Mouse (Mus musculus): Measurements from ENCODE around the gene Trmo. TPM values are rescaled to one million over a fixed set of nuclear protein-coding genes. Genes with fewer than 3 reads are reported as not detected.

The Trmo gene
- total and polyA plus RNA-seq, 2 experiments from 2014 or later, result 3.9 to 9.2 TPM

DNA sequence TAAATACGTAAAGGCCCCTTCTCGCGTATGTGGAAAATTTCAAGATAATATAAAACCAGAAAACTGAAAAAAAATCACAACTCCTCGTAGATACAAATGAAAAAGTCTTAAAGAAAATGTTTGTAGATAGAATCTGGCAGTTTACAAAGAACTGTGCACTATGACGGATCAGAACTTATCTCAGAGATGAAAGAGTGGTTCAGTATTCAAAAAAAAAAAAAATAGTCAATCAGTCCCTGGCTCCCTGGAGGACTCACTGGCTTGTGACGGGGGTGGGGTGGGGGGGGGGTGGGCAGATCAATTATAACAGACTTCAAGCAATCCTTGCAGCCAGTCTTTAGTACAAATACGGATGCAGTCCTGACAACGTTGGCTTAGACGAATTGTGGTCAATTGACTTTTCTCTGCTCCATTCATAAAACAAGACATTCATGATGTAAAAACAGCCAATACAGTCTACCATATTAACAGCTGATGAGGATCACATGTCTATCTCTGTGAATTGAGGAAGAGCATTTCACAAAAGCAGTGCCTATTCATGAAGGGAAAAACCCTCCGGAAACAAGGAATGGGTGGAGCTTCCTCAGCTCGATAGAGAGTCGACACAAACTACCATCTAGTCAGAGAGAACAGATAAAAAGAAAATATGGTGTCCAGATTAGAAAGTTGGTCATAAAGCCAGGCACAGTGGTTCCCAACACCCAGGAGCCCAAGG lies 29.5 kb downstream of the Trmo start:
- Histone ChIP-seq H3K4me3 (ENCODE audit: low read length) (no peak overlapping the region), H3K9ac (replicated peaks; ENCODE audit: low read length) (no peak overlapping the region), H3K27ac (no peak overlapping the region), H3K27me3 (ENCODE audit: insufficient read depth, low read length) (no peaks in the 10 kb centered on the region), H3K9me3 (ENCODE audit: low read length) (0 out of 2 replicates have a peak, but pooled peaks cover 3% of the 10 kb centered on the region), H3K4me1 (ENCODE audit: insufficient read depth, low read length) (no peaks in the 10 kb centered on the region), H3K4me2 (ENCODE audit: low read depth, low read length) (no peak overlapping the region), H3K36me3 (ENCODE audit: insufficient read depth, low read length) (no peaks in the 10 kb centered on the region)
- no peak for DNase-seq (ENCODE audit: low spot score)
- 74% methylated on average over 12 of the region's 12 CpGs for WGBS
- ATAC-seq, result no peak
- TF ChIP-seq CTCF (IDR thresholded peaks at IDR 0.05; ENCODE audit: low read depth), result no peak

DNA sequence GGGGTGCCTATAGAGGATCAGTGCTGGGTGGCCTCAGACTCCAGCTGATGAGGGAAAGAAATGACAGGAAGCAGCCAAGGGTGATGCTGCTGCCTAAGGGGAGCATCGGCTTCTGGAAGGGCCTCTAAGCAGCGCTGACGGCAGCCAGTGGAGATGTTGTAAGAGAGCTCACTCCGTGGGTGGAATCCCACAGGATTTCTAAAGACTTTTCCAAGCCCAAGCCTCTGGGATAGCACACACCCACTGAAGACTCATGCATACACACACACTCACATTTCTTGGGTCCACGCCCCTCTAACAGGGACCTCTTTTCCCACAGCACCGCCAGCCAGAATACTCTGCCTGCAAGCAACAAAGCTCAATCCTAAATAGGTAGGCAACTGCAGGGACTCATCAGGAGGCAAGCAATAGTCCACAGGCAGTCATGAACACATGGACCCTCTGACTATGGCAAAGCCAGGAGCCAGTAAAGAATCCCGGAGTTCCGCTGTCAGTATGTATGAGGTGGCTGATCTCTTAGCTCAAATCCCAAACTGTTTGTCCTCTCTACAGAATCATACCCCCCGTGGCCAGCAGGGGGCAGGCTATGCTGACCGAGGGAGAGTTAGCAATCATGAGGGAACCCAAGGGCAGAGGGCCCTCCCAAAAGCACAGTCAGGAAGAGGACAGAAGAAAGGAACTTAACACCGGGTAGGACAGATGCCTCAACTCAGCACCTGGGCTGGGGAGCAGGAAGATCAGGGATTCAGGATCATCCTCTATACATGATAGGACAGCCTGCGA lies 32.7 kb downstream of the Trmo start:
- Histone ChIP-seq H3K27ac (no peak overlapping the region), H3K4me2 (ENCODE audit: low read depth, low read length) (no peak overlapping the region), H3K9ac (replicated peaks; ENCODE audit: low read length) (no peak overlapping the region), H3K27me3 (ENCODE audit: insufficient read depth, low read length) (peaks cover 15% of the 10 kb centered on the region; the same call in 1 of the 2 replicates), H3K4me1 (ENCODE audit: insufficient read depth, low read length) (no peaks in the 10 kb centered on the region), H3K36me3 (ENCODE audit: insufficient read depth, low read length) (no peaks in the 10 kb centered on the region), H3K9me3 (ENCODE audit: low read length) (no peaks in the 10 kb centered on the region), H3K4me3 (ENCODE audit: low read length) (no peak overlapping the region)
- DNase-seq (ENCODE audit: low spot score), result peak; percentile 53
- 52% methylated on average over 12 of the region's 12 CpGs for WGBS
- TF ChIP-seq CTCF (IDR thresholded peaks at IDR 0.05; ENCODE audit: low read depth), result peak; percentile 79
- no peak for ATAC-seq

DNA sequence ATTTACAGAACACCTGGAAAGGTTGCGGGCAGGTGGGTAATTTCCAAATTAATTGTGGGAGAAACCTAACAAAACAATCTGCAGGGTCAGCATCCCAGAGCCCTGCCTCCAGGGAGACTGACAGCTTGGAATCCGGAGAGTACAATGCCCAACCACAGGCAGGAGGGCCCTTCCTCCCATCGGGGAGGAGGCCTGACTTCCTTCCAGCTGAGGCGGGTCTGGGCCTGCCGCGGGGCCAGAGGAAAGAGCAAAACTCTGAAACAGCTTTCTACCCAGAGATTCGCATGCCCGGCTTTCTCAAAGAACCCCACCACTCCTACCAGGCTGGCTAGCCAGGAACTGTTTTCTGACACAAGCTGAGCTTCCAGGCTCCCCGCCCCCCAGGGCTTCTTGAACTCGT lies 36.2 kb downstream of the Trmo start:
- WGBS, result 11% methylated on average over 10 of the region's 10 CpGs
- H3K27me3 ChIP-seq (ENCODE audit: insufficient read depth, low read length), result peaks cover 31% of the 10 kb centered on the region
- ATAC-seq, result no peak

DNA sequence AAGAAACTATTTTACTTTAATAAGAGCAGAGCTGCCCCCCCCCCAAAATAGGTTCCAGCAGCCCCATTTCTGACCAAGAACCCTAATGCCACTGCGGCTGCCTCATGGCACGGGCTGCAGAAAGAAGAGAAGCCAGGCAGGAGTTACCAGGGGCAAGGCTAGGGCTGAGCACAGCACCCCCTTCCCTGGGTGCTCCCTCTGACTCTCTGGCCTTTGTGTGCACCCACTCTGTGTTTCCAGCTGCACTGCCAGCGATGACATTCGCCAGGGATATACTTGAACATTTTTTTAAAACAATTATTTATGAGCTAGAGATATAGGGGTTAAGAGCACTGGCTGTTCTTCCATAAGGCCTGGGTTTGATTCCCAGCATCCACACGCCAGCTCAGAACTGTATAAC lies 39.7 kb downstream of the Trmo start:
- DNase-seq (ENCODE audit: low spot score) (no peak), ATAC-seq (no peak)
- Histone ChIP-seq H3K9ac (replicated peaks; ENCODE audit: low read length) (no peak overlapping the region), H3K36me3 (ENCODE audit: insufficient read depth, low read length) (no peaks in the 10 kb centered on the region), H3K4me2 (ENCODE audit: low read depth, low read length) (no peak overlapping the region), H3K4me1 (ENCODE audit: insufficient read depth, low read length) (no peaks in the 10 kb centered on the region), H3K9me3 (ENCODE audit: low read length) (no peaks in the 10 kb centered on the region), H3K4me3 (ENCODE audit: low read length) (no peak overlapping the region), H3K27ac (no peak overlapping the region), H3K27me3 (ENCODE audit: insufficient read depth, low read length) (peaks cover 62% of the 10 kb centered on the region)
- 47% methylated on average over 5 of the region's 5 CpGs for WGBS
- no peak for TF ChIP-seq CTCF (IDR thresholded peaks at IDR 0.05; ENCODE audit: low read depth)

More for the DNA sequence above, 36.2 kb downstream of the Trmo start:
- H3K4me2 ChIP-seq (ENCODE audit: low read depth, low read length), result no peak overlapping the region
- no peak overlapping the region for H3K27ac ChIP-seq
- no peak overlapping the region for H3K9ac ChIP-seq (replicated peaks; ENCODE audit: low read length)
- no peaks in the 10 kb centered on the region for H3K36me3 ChIP-seq (ENCODE audit: insufficient read depth, low read length)
- TF ChIP-seq CTCF (IDR thresholded peaks at IDR 0.05; ENCODE audit: low read depth), result no peak
- no peaks in the 10 kb centered on the region for H3K9me3 ChIP-seq (ENCODE audit: low read length)
- no peaks in the 10 kb centered on the region for H3K4me1 ChIP-seq (ENCODE audit: insufficient read depth, low read length)
- H3K4me3 ChIP-seq (ENCODE audit: low read length), result no peak overlapping the region
- no peak for DNase-seq (ENCODE audit: low spot score)

DNA sequence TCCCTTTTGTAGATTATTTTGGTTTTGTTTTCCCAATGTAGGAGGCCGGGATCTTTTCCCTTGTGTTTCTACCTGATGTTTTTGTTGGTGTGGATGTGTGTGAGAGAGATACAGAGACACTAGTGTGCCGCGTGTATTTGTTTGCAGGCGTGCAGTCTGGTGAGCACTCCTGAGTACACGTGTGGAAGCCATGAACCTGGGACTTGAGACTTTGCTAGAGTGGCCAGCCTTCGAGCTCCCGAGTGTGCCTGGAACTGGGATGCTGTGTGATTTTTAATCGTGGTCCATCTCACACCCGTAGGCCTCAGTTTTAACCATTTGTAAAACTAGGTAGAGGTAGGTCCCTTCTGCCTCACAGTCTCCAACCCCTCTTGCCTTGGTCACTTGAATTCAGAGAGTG lies 40.3 kb downstream of the Trmo start:
- Histone ChIP-seq H3K27ac (no peak overlapping the region), H3K36me3 (ENCODE audit: insufficient read depth, low read length) (no peaks in the 10 kb centered on the region), H3K4me1 (ENCODE audit: insufficient read depth, low read length) (no peaks in the 10 kb centered on the region), H3K4me3 (ENCODE audit: low read length) (no peak overlapping the region), H3K27me3 (ENCODE audit: insufficient read depth, low read length) (peaks cover 68% of the 10 kb centered on the region), H3K9me3 (ENCODE audit: low read length) (no peaks in the 10 kb centered on the region), H3K4me2 (ENCODE audit: low read depth, low read length) (no peak overlapping the region), H3K9ac (replicated peaks; ENCODE audit: low read length) (no peak overlapping the region)
- WGBS, result 21% methylated on average over 9 of the region's 9 CpGs
- TF ChIP-seq CTCF (IDR thresholded peaks at IDR 0.05; ENCODE audit: low read depth), result no peak
- no peak for ATAC-seq
- DNase-seq (ENCODE audit: low spot score), result no peak

DNA sequence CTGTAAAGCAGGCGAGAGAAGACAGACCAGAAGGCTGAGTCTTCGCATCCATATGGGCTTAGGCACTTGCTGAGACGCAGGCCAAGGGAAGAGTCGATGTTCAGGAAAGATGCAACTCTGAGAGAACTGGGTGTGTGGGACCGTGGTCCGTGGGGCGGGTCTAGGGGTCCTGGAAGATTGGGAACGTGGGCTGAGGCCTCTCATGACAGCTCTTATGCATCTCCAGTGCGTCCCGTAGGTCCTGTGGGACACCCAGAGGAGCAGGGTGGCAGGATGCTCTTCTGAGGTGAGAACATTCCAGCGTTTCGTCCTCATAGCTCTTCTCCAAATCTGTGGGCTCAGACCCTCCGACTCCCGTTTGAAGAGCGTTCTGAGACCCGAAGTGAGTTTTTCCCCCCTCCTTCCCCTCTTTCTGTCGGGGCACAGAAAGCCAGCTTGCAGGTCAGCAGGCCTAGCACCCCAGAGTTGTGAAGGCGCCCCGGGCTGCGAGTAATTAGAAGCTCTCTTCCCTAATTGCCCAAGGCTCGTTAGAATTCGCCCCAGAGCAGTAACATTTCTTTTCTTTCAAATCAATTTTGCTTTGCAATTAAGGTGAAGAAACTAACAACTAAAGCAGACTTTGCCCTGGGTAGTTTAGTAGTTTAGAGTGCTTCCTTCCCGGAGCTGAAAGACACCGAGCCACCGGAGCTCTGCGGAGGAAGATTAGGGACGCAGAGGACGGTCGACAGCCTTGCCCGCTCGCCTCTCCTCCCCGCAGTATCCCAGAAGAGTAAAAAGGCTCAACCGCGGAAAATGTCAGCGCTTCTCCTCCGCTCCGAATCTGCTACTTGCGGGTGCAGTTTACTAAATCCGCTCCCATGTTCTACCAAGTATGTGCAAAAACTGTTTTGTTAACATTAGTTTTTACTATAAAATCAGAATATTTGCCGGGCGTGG lies 41.4 kb downstream of the Trmo start:
- Histone ChIP-seq H3K4me1 (ENCODE audit: insufficient read depth, low read length) (no peaks in the 10 kb centered on the region), H3K4me2 (ENCODE audit: low read depth, low read length) (no peak overlapping the region), H3K27me3 (ENCODE audit: insufficient read depth, low read length) (peaks cover 71% of the 10 kb centered on the region), H3K36me3 (ENCODE audit: insufficient read depth, low read length) (no peaks in the 10 kb centered on the region), H3K4me3 (ENCODE audit: low read length) (no peak overlapping the region), H3K9me3 (ENCODE audit: low read length) (no peaks in the 10 kb centered on the region), H3K27ac (no peak overlapping the region), H3K9ac (replicated peaks; ENCODE audit: low read length) (no peak overlapping the region)
- TF ChIP-seq CTCF (IDR thresholded peaks at IDR 0.05; ENCODE audit: low read depth), result no peak
- no peak for DNase-seq (ENCODE audit: low spot score)
- ATAC-seq, result no peak
- 2% methylated on average over 41 of the region's 41 CpGs for WGBS

Data from hindbrain, postnatal 0 days (tissue).